Mouse (Mus musculus) CH12.LX (cell line): ENCODE measurements around the gene Rab33b. TPM values are rescaled to one million over a fixed set of nuclear protein-coding genes. Genes with fewer than 3 reads are reported as not detected.

Source experiments
- DNase-seq: peaks from one replicate; pipeline ENCODE4 v3.0.0-alpha.2; 2013; ENCODE audit errors: extremely low read depth
- H3K27ac ChIP-seq: 2 replicates; pipeline ENCODE4 v1.5.1; 2012; ENCODE audit warnings: low read depth, mild to moderate bottlenecking, control low read depth, moderate library complexity; ENCODE audit not compliant: insufficient read depth
- H3K27me3 ChIP-seq: replicated peaks from 2 replicates; pipeline ENCODE3; 2012; ENCODE audit warnings: inconsistent platforms
- H3K36me3 ChIP-seq, 2 experiments: replicated peaks in 1 of 2; 2 replicates each; pipeline versions ENCODE3 to v1.6.1; 2012; ENCODE audit warnings: inconsistent platforms in 1 of 2, low read length in 1 of 2, mild to moderate bottlenecking in 1 of 2, mixed read lengths in 1 of 2, moderate library complexity in 1 of 2; ENCODE audit not compliant: control insufficient read depth in 1 of 2, insufficient read depth in 1 of 2
- H3K4me1 ChIP-seq, 2 experiments: 2 replicates each; pipeline ENCODE4 v1.6.1; 2012; ENCODE audit warnings: inconsistent platforms in 1 of 2, moderate library complexity in 1 of 2; ENCODE audit not compliant: insufficient read depth in 2 of 2, control insufficient read depth in 1 of 2
- H3K4me2 ChIP-seq: 2 replicates; pipeline ENCODE4 v1.6.1; 2012; ENCODE audit warnings: low read depth, mild to moderate bottlenecking, control low read depth; ENCODE audit not compliant: poor library complexity, insufficient read depth, severe bottlenecking
- H3K4me3 ChIP-seq, 3 experiments: fragments of 150-350 bp in 1 of 3; sonication (generic) in 1 of 3; replicated peaks in 1 of 3; 2 replicates each; pipeline versions ENCODE3 to v1.5.1; 2011 to 2012; ENCODE audit warnings: low read depth in 2 of 3, low read length in 2 of 3, mild to moderate bottlenecking in 2 of 3, moderate library complexity in 2 of 3, control low read depth in 1 of 3, improper control_type of control experiment in 1 of 3, inconsistent platforms in 1 of 3, mixed read lengths in 1 of 3; ENCODE audit not compliant: poor library complexity in 1 of 3
- H3K79me2 ChIP-seq: replicated peaks from 2 replicates; pipeline ENCODE4 v1.6.1; 2012; ENCODE audit warnings: mild to moderate bottlenecking, moderate library complexity; ENCODE audit not compliant: control insufficient read depth, poor library complexity, insufficient read depth, severe bottlenecking; ENCODE audit errors: extremely low read depth
- H3K9ac ChIP-seq: 2 replicates; pipeline ENCODE4 v1.6.1; 2012; ENCODE audit warnings: low read depth, mild to moderate bottlenecking, control low read depth, moderate library complexity; ENCODE audit not compliant: insufficient read depth
- H3K9me3 ChIP-seq: replicated peaks from 2 replicates; pipeline ENCODE3; 2012; ENCODE audit warnings: low read length, inconsistent platforms, mixed read lengths
- BHLHE40 ChIP-seq: IDR thresholded peaks from 2 replicates; pipeline ENCODE4 v1.6.1; 2011; ENCODE audit warnings: mild to moderate bottlenecking, low read depth, low read length, improper control_type of control experiment
- CHD2 ChIP-seq: IDR thresholded peaks from 2 replicates; pipeline ENCODE4 v1.6.1; 2011; ENCODE audit warnings: low read length, improper control_type of control experiment
- CTCF ChIP-seq, 2 experiments: IDR thresholded peaks in 1 of 2; conservative IDR thresholded peaks in 1 of 2; 2 replicates each; pipeline ENCODE4 v1.5.1; 2011 to 2012; ENCODE audit warnings: low read depth in 2 of 2, low read length in 2 of 2, improper control_type of control experiment in 1 of 2, inconsistent platforms in 1 of 2, mild to moderate bottlenecking in 1 of 2, moderate library complexity in 1 of 2
- E2F4 ChIP-seq: IDR thresholded peaks from 2 replicates; pipeline ENCODE4 v1.6.1; 2011; ENCODE audit warnings: low read depth, low read length, improper control_type of control experiment; ENCODE audit not compliant: insufficient replicate concordance
- ELF1 ChIP-seq: IDR thresholded peaks from 2 replicates; pipeline ENCODE4 v1.6.1; 2014; ENCODE audit warnings: low read depth, mild to moderate bottlenecking, inconsistent platforms, low read length, improper control_type of control experiment
- EP300 ChIP-seq: IDR thresholded peaks from 2 replicates; pipeline ENCODE4 v1.6.1; 2011; ENCODE audit warnings: low read length, improper control_type of control experiment
- GABPA ChIP-seq: IDR thresholded peaks from 2 replicates; pipeline ENCODE4 v1.6.1; 2012; ENCODE audit warnings: low read depth, low read length, improper control_type of control experiment, inconsistent platforms; ENCODE audit not compliant: insufficient replicate concordance
- JUN ChIP-seq: IDR thresholded peaks from 2 replicates; pipeline ENCODE4 v1.6.1; 2011; ENCODE audit warnings: low read depth, mild to moderate bottlenecking, low read length, improper control_type of control experiment, moderate library complexity; ENCODE audit not compliant: insufficient read depth
- KAT2A ChIP-seq: IDR thresholded peaks from 2 replicates; pipeline ENCODE4 v1.6.1; 2012; ENCODE audit warnings: low read length, improper control_type of control experiment, inconsistent platforms; ENCODE audit not compliant: insufficient replicate concordance
- MAZ ChIP-seq: IDR thresholded peaks from 2 replicates; pipeline ENCODE4 v1.6.1; 2012; ENCODE audit warnings: low read depth, mild to moderate bottlenecking, inconsistent platforms, low read length, improper control_type of control experiment, moderate library complexity
- MEF2A ChIP-seq: IDR thresholded peaks from 2 replicates; pipeline ENCODE4 v1.6.1; 2014; ENCODE audit warnings: low read depth, mild to moderate bottlenecking, inconsistent platforms, low read length, improper control_type of control experiment, borderline replicate concordance
- MYC ChIP-seq: IDR thresholded peaks from 2 replicates; pipeline ENCODE4 v1.6.1; 2011; ENCODE audit warnings: low read depth, mild to moderate bottlenecking, improper control_type of control experiment, low read length
- NELFE ChIP-seq: IDR thresholded peaks from 2 replicates; pipeline ENCODE4 v1.6.1; 2011; ENCODE audit warnings: low read depth, low read length, improper control_type of control experiment
- PAX5 ChIP-seq: IDR thresholded peaks from 2 replicates; pipeline ENCODE4 v1.6.1; 2012; ENCODE audit warnings: low read length, inconsistent platforms, mixed read lengths
- POLR2A ChIP-seq: IDR thresholded peaks from 2 replicates; pipeline ENCODE4 v1.6.1; 2011; ENCODE audit warnings: low read depth, mild to moderate bottlenecking, improper control_type of control experiment, low read length
- POLR2AphosphoS2 ChIP-seq: IDR thresholded peaks from 2 replicates; pipeline ENCODE4 v1.6.1; 2011; ENCODE audit warnings: low read depth, low read length, improper control_type of control experiment
- RAD21 ChIP-seq: IDR thresholded peaks from 2 replicates; pipeline ENCODE4 v1.6.1; 2011; ENCODE audit warnings: low read depth, mild to moderate bottlenecking, low read length, improper control_type of control experiment, moderate library complexity
- RCOR1 ChIP-seq: conservative IDR thresholded peaks from 2 replicates; pipeline ENCODE4 v1.6.1; 2012; ENCODE audit warnings: low read depth, mild to moderate bottlenecking, inconsistent platforms, low read length, improper control_type of control experiment
- SIN3A ChIP-seq: IDR thresholded peaks from 2 replicates; pipeline ENCODE4 v1.6.1; 2012; ENCODE audit warnings: low read length, improper control_type of control experiment, inconsistent platforms
- SMC3 ChIP-seq: IDR thresholded peaks from 2 replicates; pipeline ENCODE4 v1.6.1; 2011; ENCODE audit warnings: low read depth, low read length, improper control_type of control experiment
- TCF12 ChIP-seq: IDR thresholded peaks from 2 replicates; pipeline ENCODE4 v1.6.1; 2014; ENCODE audit warnings: low read depth, mild to moderate bottlenecking, inconsistent platforms, low read length, improper control_type of control experiment
- ZKSCAN1 ChIP-seq: IDR thresholded peaks from 2 replicates; pipeline ENCODE4 v1.6.1; 2012; ENCODE audit warnings: low read depth, inconsistent platforms, low read length, improper control_type of control experiment, borderline replicate concordance
- ZMIZ1 ChIP-seq: IDR thresholded peaks from 2 replicates; pipeline ENCODE4 v1.6.1; 2012; ENCODE audit warnings: low read depth, mild to moderate bottlenecking, inconsistent platforms, low read length, improper control_type of control experiment
- dilution Hi-C: fragments of 300-500 bp; cut with MboI; formaldehyde crosslinking; loops from 2 replicates; pipeline ENCODE4 v1.14.3; 2020; ENCODE audit warnings: low sequenced_read_pairs; ENCODE audit not compliant: extremely low pct_unique_long_range_greater_than_20kb, extremely low pct_ligation_motif_present
- in situ Hi-C: fragments of 300-500 bp; cut with MboI; formaldehyde crosslinking; loops from 3 replicates; pipeline ENCODE4 v1.14.3; 2019; ENCODE audit warnings: low sequenced_read_pairs, low pct_ligation_motif_present, low pct_unique_long_range_greater_than_20kb, mixed read lengths
- polyA plus RNA-seq: library from polyadenylated mRNA; unstranded; fragments of >175 nt; gene quantifications from 2 replicates; pipeline ENCODE4 v1.2.1, GENCODE M21; 2012; ENCODE audit warnings: low read depth; ENCODE audit not compliant: insufficient read length
- total RNA-seq, 2 experiments: library from RNA; depleted of rRNA; stranded (reverse); fragments of 300-350 nt in 1 of 2; fragments of >200 nt in 1 of 2; gene quantifications; 2 replicates each; pipeline ENCODE4 v1.2.3; 2012 to 2014

Rab33b gene
- total and polyA plus RNA-seq, 3 experiments: 4.8 to 9.9 (median 7.0) TPM

DNA sequence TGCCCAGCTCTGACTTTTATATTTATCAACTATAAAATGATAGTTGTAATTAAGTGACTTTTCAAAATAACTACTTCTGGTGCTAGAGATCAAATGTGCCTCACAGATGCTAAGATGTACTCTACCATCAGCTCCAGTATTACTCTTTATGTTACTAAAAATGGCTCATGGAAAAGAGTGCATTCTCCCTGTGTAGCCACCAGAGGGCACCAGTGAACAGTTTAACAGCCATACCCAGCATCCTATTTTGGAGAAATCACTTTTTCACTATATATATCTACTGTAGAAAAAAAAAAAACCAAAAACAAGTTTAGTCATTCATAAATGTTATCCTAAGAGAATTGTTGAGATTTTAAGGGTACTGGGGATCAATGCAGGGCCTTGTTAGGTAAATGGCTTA is 2.7 kb upstream of the Rab33b start:
- DNase-seq: peak; percentile 72
- Histone ChIP-seq H3K9me3 (no peaks in the 10 kb centered on the region), H3K79me2 (peaks cover 12% of the 10 kb centered on the region), H3K27ac (no peak overlapping the region), H3K36me3 (peaks cover 0 to 4% of the 10 kb centered on the region in 2 experiments), H3K4me1 (peaks cover 3 to 28% of the 10 kb centered on the region in 2 experiments; a peak in 3 of 4 replicates), H3K9ac (no peak overlapping the region), H3K27me3 (no peaks in the 10 kb centered on the region), H3K4me3 (no peak overlapping the region), H3K4me2 (no peak overlapping the region)
- dilution Hi-C loops (no loop called here), in situ Hi-C loops (loop anchor here (10.0 kb wide), 3 partner anchors 164 to 764 kb away; no protein-coding TSS in a partner anchor)
- TF ChIP-seq CTCF (conservative IDR thresholded peaks at IDR 0.05 in 1 of 2, IDR thresholded peaks at IDR 0.05 in 1 of 2; ENCODE audit: low read depth in 2 of 2, low read length in 2 of 2) (peak; percentile 57 to 91), RAD21 (peak; percentile 86), MYC (peak; percentile 45; the same call in 1 of the 2 replicates), BHLHE40 (no peak), MEF2A (peak; percentile 96), SMC3 (peak; percentile 85), POLR2AphosphoS2 (no peak), TCF12 (no peak)

DNA sequence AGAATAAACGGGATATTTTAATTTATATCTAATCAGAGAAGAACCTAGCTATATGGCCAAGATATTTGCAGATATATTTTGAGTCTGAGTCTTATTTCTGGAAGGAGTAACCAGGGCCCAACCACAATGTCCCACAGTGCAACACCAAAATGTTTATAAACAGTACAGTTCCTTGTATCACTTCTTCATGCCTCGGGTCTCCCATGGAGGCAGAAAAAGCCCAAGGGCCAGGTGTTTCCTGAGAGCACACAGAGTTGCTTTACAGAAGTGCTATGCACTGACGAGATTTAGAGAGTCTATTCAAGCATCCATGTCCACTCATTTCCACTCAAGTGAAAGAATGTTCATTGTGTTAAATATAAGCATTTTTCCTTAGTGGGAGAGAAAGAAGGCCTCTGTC is 1.8 kb upstream of the Rab33b start:
- no peaks in the 10 kb centered on the region for H3K27me3 ChIP-seq
- H3K4me3 ChIP-seq: no peak overlapping the region
- peaks cover 12% of the 10 kb centered on the region for H3K79me2 ChIP-seq
- no peaks in the 10 kb centered on the region for H3K9me3 ChIP-seq
- H3K27ac ChIP-seq: no peak overlapping the region
- peak; percentile 49 for DNase-seq
- no peak overlapping the region for H3K9ac ChIP-seq
- dilution Hi-C loops: no loop called here
- H3K4me1 ChIP-seq: peaks cover 6 to 34% of the 10 kb centered on the region in 2 experiments; a peak in 3 of 4 replicates
- H3K4me2 ChIP-seq: no peak overlapping the region
- in situ Hi-C loops: loop anchor here (10.0 kb wide), 3 partner anchors 163 to 763 kb away; no protein-coding TSS in a partner anchor
- no peak for TF ChIP-seq RCOR1
- no peak for TF ChIP-seq MYC
- no peak for TF ChIP-seq EP300
- no peak for TF ChIP-seq KAT2A
- no peak for TF ChIP-seq NELFE
- TF ChIP-seq RAD21: no peak
- no peak for TF ChIP-seq JUN
- TF ChIP-seq ELF1: no peak
- no peak for TF ChIP-seq CHD2
- no peak for TF ChIP-seq MAZ
- no peak for TF ChIP-seq TCF12
- TF ChIP-seq E2F4: no peak
- no peak for TF ChIP-seq GABPA
- no peak for TF ChIP-seq SIN3A
- no peak for TF ChIP-seq ZKSCAN1
- no peak for TF ChIP-seq POLR2A
- TF ChIP-seq PAX5: no peak
- no peak for TF ChIP-seq BHLHE40
- TF ChIP-seq ZMIZ1: no peak
- H3K36me3 ChIP-seq: peaks cover 0 to 4% of the 10 kb centered on the region in 2 experiments
